Mouse (Mus musculus) kidney, postnatal 0 days (tissue): ENCODE results near the gene Pard6b. TPM values are rescaled to one million over a fixed set of nuclear protein-coding genes. Genes with fewer than 3 reads are reported as not detected.

ENCODE experiments used
- ATAC-seq: fragments of 200-750 bp; cut with Nextera tagmentation; replicated peaks from 2 replicates; pipeline ENCODE4 v1.8.0; 2017; ENCODE audit warnings: low read depth, moderate number of reproducible peaks, moderate TSS enrichment, moderate library complexity; ENCODE audit not compliant: low FRiP score
- DNase-seq: peaks from one replicate; pipeline ENCODE4 v3.0.0-alpha.2; 2016; ENCODE audit warnings: low spot score
- H3K27ac ChIP-seq: fragments of 300-500 bp; sonication (generic); 2 replicates; pipeline ENCODE4 v1.5.1; 2014; ENCODE audit warnings: mild to moderate bottlenecking
- H3K27me3 ChIP-seq: fragments of 300-500 bp; sonication (generic); 2 replicates; pipeline ENCODE4 v1.6.1; 2014; ENCODE audit warnings: low read length, mixed read lengths; ENCODE audit not compliant: insufficient read depth
- H3K36me3 ChIP-seq: fragments of 300-500 bp; sonication (generic); 2 replicates; pipeline ENCODE4 v1.6.1; 2014; ENCODE audit warnings: low read length, mixed read lengths; ENCODE audit not compliant: insufficient read depth
- H3K4me1 ChIP-seq: fragments of 300-500 bp; sonication (generic); replicated peaks from 2 replicates; pipeline ENCODE4 v1.6.1; 2014; ENCODE audit warnings: antibody characterized with exemption, low read length, mixed read lengths; ENCODE audit not compliant: insufficient read depth
- H3K4me2 ChIP-seq: fragments of 300-500 bp; sonication (generic); 2 replicates; pipeline ENCODE4 v1.6.1; 2014; ENCODE audit warnings: mild to moderate bottlenecking, low read length, moderate library complexity, mixed read lengths
- H3K4me3 ChIP-seq: fragments of 300-500 bp; sonication (generic); replicated peaks from 2 replicates; pipeline ENCODE4 v1.5.1; 2014; ENCODE audit warnings: low read depth, low read length
- H3K9ac ChIP-seq: fragments of 300-500 bp; sonication (generic); 2 replicates; pipeline ENCODE4 v1.6.1; 2014; ENCODE audit warnings: low read depth, low read length
- H3K9me3 ChIP-seq: fragments of 300-500 bp; sonication (generic); replicated peaks from 2 replicates; pipeline ENCODE4 v1.6.1; 2016; ENCODE audit warnings: low read length, inconsistent platforms, mixed read lengths
- CTCF ChIP-seq: IDR thresholded peaks from 2 replicates; pipeline ENCODE4 v1.5.1; 2016; ENCODE audit warnings: antibody characterized with exemption, low read depth, mild to moderate bottlenecking, moderate library complexity
- WGBS: fragments of 180-500 bp; shearing (Covaris S2); extraction: QIAGEN DNeasy Blood & Tissue Kit; methylation state at CpG from one replicate; pipeline ENCODE4 v1.1.7; 2014; 5-methylcytosine and 5-hydroxymethylcytosine counted together
- polyA plus RNA-seq: library from polyadenylated mRNA; unstranded; fragments of >200 nt; fragmentation: Nextera tagmentation; extraction: Ambion mirVana; gene quantifications from 2 replicates; pipeline ENCODE4 v1.2.1, GENCODE M21; 2015

Gene Pard6b
- polyA plus RNA-seq, 1 experiment from 2014 or later = 28.6 TPM

- Histone ChIP-seq H3K27me3 (0 out of 2 replicates have a peak, but pooled peaks cover 3% of the 10 kb centered on the region), H3K9me3 (no peaks in the 10 kb centered on the region), H3K27ac (peak overlapping the region; percentile 90), H3K36me3 (no peaks in the 10 kb centered on the region), H3K4me2 (peak overlapping the region; percentile 84), H3K4me3 (peak overlapping the region; percentile 73), H3K9ac (peak overlapping the region; percentile 88), H3K4me1 (peaks cover 28% of the 10 kb centered on the region)
- no peak for TF ChIP-seq CTCF
- DNase-seq (no peak), ATAC-seq (no peak; the same call in 1 of the 2 replicates)
- WGBS = 1% methylated on average over 49 of the region's 49 CpGs
Measured at GRCm38 (mm10) chr2:168081299-168081932, 612 bp downstream of the Pard6b start.

GRCm38 (mm10) chr2:168081933-168082306, 1.1 kb downstream of the Pard6b start:
- Histone ChIP-seq H3K4me3 (peak overlapping the region; percentile 73), H3K27me3 (0 out of 2 replicates have a peak, but pooled peaks cover 3% of the 10 kb centered on the region), H3K4me2 (peak overlapping the region; percentile 84), H3K9me3 (no peaks in the 10 kb centered on the region), H3K9ac (peak overlapping the region; percentile 88), H3K36me3 (no peaks in the 10 kb centered on the region), H3K4me1 (peaks cover 28% of the 10 kb centered on the region), H3K27ac (peak overlapping the region; percentile 90; the same call in 1 of the 2 replicates)
- 4% methylated on average over 14 of the region's 14 CpGs for WGBS
- DNase-seq = no peak
- no peak for ATAC-seq
- TF ChIP-seq CTCF = no peak

DNA sequence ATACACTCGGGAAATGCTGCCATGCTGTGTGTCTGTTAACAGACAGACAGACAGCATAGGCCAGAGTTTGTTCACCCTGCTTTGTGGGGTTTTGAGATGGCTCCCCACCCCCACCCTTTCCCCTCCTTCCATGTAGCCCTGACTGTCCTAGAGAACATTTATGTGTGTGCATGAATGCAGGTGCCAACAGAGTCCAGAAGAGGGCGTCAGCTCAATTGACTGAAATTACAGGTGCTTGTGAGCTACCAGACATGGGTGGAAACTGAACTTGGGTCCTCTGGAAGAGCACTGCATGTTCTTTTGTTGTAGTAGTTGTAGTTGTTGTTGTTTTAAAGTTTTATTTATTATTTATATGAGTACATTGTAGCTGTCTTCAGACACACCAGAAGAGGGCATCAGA, 2.8 kb downstream of the Pard6b start:
- Histone ChIP-seq H3K4me2 (peak overlapping the region; percentile 84), H3K27me3 (0 out of 2 replicates have a peak, but pooled peaks cover 3% of the 10 kb centered on the region), H3K36me3 (no peaks in the 10 kb centered on the region), H3K27ac (no peak overlapping the region), H3K9ac (no peak overlapping the region), H3K4me3 (no peak overlapping the region; the same call in 1 of the 2 replicates), H3K9me3 (no peaks in the 10 kb centered on the region), H3K4me1 (0 out of 2 replicates have a peak, but pooled peaks cover 12% of the 10 kb centered on the region)
- TF ChIP-seq CTCF = peak; percentile 52
- DNase-seq = no peak
- WGBS = 71% methylated on average over 2 of the region's 2 CpGs
- ATAC-seq = no peak

- DNase-seq (no peak), ATAC-seq (no peak)
- H3K4me2 ChIP-seq = peak overlapping the region; percentile 21
- 0 out of 2 replicates have a peak, but pooled peaks cover 10% of the 10 kb centered on the region for H3K4me1 ChIP-seq
- no peak overlapping the region for H3K9ac ChIP-seq
- no peaks in the 10 kb centered on the region for H3K9me3 ChIP-seq
- peak overlapping the region; percentile 42; the same call in 1 of the 2 replicates for H3K27ac ChIP-seq
- H3K4me3 ChIP-seq = no peak overlapping the region
- WGBS = 79% methylated on average over 7 of the region's 7 CpGs
- no peak for TF ChIP-seq CTCF
- H3K27me3 ChIP-seq = 0 out of 2 replicates have a peak, but pooled peaks cover 3% of the 10 kb centered on the region
- 0 out of 2 replicates have a peak, but pooled peaks cover 2% of the 10 kb centered on the region for H3K36me3 ChIP-seq
Measured at GRCm38 (mm10) chr2:168084228-168084627, 3.4 kb downstream of the Pard6b start.

DNA sequence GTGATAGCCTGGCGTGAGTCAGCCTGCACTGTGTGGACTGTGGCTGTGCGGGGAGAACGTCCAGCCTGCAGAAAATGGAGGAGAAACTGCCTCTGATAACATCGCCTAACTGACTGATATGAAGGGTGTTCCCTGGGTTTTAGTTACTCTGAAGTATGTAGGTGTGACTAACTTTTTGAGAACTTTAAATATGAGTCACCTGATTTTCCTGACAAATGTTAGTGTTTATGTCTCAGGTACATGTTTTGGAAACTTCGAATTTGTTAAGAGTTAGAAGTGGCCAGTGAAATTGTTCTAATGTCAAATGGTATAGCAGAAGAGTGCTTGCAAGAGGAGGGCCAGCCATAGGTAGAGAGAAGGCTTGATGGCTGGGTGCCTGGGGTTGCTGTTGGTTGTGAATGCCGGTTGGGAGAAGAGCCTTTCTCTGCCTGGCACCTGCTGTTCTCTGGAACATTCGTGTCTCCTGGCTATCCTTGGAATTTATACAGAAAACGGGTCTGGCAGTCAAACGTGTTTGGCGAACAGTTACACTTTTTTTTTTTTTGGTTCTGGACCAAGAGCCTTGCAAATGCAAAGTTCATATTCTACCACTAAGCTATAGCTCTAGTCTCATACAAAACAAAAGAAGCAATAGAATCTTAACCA, 4.9 kb downstream of the Pard6b start:
- no peak for DNase-seq
- WGBS = 56% methylated on average over 10 of the region's 10 CpGs
- no peak for TF ChIP-seq CTCF

DNA sequence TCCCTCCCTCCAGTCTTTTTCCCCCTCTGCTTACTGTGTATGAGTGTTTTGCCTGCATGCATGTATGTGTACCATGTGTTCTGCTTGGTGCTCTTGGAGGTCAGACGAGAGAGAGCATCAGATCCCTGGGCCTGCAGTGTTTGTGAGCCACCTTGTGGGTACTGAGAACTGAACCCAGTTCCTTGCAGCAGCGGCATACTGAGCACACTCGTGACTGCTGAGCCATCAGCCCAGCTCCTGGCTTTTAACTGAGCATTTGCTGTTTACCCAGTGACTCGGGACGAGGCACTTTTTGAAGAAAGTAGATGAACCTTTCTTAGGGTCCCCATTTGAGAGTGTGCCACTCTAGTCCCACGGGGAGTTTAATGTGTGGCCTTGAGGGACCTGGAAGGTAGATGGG, 5.5 kb downstream of the Pard6b start:
- no peak for ATAC-seq
- Histone ChIP-seq H3K36me3 (peaks cover 12% of the 10 kb centered on the region; the same call in 1 of the 2 replicates), H3K9me3 (no peaks in the 10 kb centered on the region), H3K9ac (no peak overlapping the region), H3K27ac (no peak overlapping the region), H3K27me3 (no peaks in the 10 kb centered on the region), H3K4me2 (no peak overlapping the region), H3K4me3 (no peak overlapping the region), H3K4me1 (0 out of 2 replicates have a peak, but pooled peaks cover 3% of the 10 kb centered on the region)
- WGBS = 40% methylated on average over 6 of the region's 6 CpGs
- DNase-seq = no peak
- TF ChIP-seq CTCF = no peak

More for the DNA sequence above, 4.9 kb downstream of the Pard6b start:
- Histone ChIP-seq H3K9me3 (no peaks in the 10 kb centered on the region), H3K36me3 (peaks cover 12% of the 10 kb centered on the region; the same call in 1 of the 2 replicates), H3K9ac (no peak overlapping the region), H3K27ac (peak overlapping the region; percentile 54; the same call in 1 of the 2 replicates), H3K4me1 (0 out of 2 replicates have a peak, but pooled peaks cover 3% of the 10 kb centered on the region), H3K4me3 (no peak overlapping the region), H3K4me2 (no peak overlapping the region), H3K27me3 (0 out of 2 replicates have a peak, but pooled peaks cover 3% of the 10 kb centered on the region)
- no peak for ATAC-seq
